Mouse (Mus musculus): ENCODE data around the gene Tle4.

DNA sequence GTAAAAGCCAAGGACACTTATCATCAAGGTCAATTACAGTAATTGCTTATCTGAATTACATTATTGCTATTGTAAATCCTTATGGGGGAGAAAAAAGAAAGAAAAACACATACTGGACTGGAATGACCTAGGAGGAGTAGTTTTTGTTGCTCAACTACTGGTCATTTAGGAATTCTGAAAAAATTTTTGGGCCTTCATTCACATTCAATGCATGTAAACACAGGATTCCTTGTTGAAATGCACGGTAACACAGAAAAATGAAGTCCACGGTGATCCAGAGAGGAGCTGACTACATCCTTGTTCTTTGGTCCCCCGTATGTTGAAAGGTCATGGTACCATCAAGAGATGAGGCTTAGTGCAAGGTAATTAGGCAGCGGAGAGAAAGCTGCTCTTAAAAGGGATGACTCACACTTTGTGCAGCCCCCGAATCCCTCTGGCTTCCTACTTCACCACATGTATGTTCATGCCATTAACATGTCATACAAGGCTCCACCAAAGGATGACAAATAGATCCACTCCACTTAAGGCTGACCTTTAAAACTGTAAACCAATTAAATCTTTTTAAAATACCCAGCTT, 115.2 kb downstream of the Tle4 start:
- no peak for TF ChIP-seq CTCF (IDR thresholded peaks at IDR 0.05; ENCODE audit: low read depth)
- TF ChIP-seq EP300 (IDR thresholded peaks at IDR 0.05; ENCODE audit: low read depth): no peak

Measured in heart, postnatal 0 days (tissue).